Mouse (Mus musculus) skeletal muscle tissue, postnatal 0 days (tissue): ENCODE data around the gene Tedc1. TPM values are rescaled to one million over a fixed set of nuclear protein-coding genes. Genes with fewer than 3 reads are reported as not detected.

Experiments used
- polyA plus RNA-seq: library from polyadenylated mRNA; unstranded; fragments of >200 nt; fragmentation: Nextera tagmentation; extraction: Ambion mirVana; gene quantifications from 2 replicates; pipeline ENCODE4 v1.2.1, GENCODE M21; 2015

The Tedc1 gene
- polyA plus RNA-seq: 3.0 and 5.1 TPM in 2 replicates

DNA sequence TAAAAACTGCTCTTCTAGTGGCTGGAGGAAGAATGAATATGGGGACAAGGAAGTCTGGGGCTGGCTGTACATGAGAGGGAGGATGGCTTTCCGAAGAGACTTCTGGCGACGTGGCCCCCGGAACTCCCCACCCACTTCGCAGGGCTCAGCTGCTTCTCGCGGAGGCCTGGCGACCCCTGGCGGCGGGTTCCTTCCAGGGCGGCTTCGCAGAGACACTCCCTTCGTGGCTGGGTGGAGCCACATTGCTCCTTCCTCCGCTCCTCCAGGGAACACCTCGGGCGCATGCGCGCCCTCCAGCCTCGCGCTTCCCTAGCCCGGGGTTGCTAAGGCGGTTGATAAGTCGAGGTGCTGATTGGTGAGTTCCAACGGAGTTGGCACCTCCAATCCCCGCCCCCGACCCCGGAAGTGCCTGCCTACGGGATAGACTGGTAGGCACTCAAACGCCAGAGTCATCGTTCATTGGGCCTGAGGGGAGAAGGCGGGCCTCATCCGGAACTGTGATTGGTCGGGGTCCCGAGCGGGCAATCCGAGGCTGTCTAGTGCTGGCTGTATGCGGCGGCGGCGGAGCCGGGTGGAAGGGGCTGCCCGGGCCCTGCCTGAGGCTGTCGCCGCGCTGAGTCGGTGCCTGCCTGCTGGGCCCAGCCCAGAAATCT, at the start of gene Tedc1:
Gene Tedc1 (plus strand): TSS at position 535 of the 653 bp plus-strand sequence.

DNA sequence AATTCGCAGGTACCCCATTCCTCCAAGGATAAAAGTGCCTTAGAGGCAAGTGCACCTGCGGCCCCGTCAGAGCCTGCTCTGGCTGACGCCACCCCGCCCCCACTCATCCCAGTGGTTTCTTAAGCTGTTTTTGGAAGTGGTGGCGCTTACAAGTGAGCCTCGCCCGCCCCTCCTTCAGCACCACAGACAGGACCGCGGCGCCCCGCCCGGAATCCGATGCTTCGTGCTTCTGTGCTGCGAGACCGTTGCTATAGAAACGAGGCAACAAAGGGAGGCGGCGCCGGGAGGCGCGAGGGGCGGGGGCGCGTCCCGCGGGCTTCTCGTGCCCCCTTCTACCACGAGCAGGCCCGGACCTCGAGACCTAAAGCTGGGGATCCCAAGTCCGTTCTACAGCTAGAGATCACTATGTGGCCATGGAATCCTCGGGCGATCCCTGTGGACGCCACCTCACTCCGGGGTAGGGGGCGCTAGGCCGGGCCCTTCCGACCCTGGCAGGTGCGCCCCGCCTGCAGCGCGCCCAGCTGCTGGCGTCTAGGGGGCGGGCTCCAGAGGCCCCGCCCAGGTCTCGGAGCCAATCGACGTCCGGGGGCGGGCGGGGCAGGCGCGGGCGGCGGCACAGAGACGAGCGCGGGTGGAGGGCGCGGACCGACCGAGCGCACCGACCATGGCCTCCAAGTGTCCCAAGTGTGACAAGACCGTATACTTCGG, 16.2 kb upstream of the Tedc1 start, which contains the start of gene Crip2:
Gene Crip2 (plus strand): TSS at position 329 of the 708 bp plus-strand sequence.

DNA sequence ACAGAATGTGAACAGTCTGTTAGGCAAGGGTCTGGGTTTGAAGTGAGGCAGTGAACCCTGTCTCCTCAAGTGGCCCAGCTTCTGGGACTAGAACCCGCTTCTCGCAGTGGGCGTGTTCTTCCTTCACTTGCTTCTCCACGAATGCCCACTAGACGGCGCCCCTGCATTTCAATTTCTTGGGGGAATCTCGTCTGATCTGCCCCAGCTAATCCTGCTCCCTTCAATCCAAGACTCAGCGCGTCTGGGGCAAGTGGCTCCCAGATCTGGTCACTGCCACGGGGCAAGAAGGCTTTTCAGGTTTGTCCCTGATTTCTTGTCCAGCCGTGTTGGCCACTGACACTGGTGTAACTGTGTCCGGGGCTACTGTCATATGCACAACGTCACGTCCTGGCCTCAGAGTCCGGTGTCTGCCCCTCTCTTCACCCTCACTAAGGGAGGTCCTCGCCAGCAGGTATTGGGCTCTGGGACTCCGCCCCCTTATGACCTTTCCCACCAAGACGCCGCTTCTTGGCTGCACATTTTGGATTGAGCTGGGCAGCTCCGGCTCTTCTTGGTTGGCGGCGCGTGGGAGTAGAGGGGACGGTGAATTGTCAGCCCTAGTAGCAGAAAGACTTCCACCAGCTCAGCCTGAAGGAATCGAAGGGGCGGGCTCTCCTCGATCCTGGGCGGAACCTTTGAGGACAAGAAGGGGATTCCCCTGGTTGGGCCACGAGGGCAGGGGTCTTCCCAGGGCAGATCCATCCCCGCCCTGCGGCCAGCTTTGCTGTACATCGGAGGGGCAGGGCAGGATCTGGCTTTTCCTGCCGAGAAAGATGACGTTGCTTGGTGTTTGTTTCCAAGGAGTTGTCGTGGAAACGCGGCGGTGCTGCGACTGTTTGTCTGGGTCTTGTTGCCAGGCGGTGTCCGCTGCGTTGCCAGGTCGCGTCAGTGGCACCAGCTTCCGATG, 9.8 kb upstream of the Tedc1 start, which contains the start of gene Crip1:
Gene Crip1 (plus strand): TSS at position 205 of the 946 bp plus-strand sequence.

DNA sequence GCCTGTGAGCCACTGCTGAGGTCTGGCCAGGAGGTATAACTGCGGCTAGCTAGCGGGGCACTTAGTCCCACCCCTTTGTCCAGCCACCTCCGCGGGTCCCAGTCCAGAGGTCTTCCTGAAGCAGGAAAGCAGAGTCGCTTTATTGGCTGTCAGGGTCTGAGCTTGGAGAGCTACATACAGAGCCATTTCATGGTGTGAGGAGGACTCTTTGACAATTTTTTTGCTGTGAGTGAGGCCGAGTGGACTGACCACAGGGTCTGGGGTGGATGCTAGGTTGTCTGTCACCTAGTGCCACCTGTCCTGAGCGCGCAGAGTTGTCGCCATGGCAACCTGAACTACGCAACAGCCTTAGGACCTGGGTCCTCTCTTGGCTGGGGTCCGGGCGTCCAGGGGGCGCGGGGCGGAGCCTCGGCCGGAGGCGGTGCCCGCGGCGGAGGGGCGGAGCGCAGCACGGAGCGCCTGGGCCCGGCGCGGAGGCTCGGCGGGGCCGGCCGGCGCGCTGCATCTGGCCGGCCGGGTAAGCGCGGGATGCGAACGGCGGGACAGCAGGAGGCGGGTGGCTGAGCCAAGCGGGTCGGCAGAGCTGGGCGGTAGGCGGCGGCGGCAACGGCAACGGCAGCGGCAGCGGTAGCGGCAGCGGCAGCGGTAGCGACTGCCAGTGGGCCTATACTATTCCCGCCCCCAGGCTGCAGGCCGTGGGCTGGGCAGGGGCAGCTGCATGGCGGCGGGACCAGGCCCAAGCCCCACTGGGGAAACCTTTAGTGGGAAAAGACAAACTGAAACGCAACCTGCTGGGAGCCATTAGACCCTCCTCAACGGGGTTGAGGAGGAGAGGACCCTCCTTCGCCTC, 29.4 kb downstream of the Tedc1 start, which contains the start of gene Tmem121:
Gene Tmem121 (plus strand): TSS at position 489 of the 850 bp plus-strand sequence.

Other genes starting within 250 kb of the Tedc1 start
- 9.8 and 12.6 TPM in 2 replicates for gene Jag2, start 226.6 kb upstream of the Tedc1 start, polyA plus RNA-seq
- gene Nudt14, start 214.3 kb upstream of the Tedc1 start, polyA plus RNA-seq: 53.9 and 60.7 TPM in 2 replicates
- gene Btbd6, start 179.9 kb upstream of the Tedc1 start, polyA plus RNA-seq: 17.0 and 18.0 TPM in 2 replicates
- gene Brf1, start 155.7 kb upstream of the Tedc1 start, polyA plus RNA-seq: 33.7 and 39.6 TPM in 2 replicates
- gene Pacs2, start 141.9 kb upstream of the Tedc1 start, polyA plus RNA-seq: 14.8 and 16.7 TPM in 2 replicates
- not detected in 2 replicates for gene Tex22, start 81.9 kb upstream of the Tedc1 start, polyA plus RNA-seq
- 6.5 and 6.8 TPM in 2 replicates for gene Mta1, start 58.1 kb upstream of the Tedc1 start, polyA plus RNA-seq
- 185 and 205 TPM in 2 replicates for gene Crip2, start 16.2 kb upstream of the Tedc1 start, polyA plus RNA-seq
- 404 and 584 TPM in 2 replicates for gene Crip1, start 10.1 kb upstream of the Tedc1 start, polyA plus RNA-seq
- gene Tmem121, start 29.5 kb downstream of the Tedc1 start, polyA plus RNA-seq: 2.9 and 3.1 TPM in 2 replicates